Mouse (Mus musculus): ENCODE data around the gene Gm17467. TPM values are rescaled to one million over a fixed set of nuclear protein-coding genes. Genes with fewer than 3 reads are reported as not detected.

The Gm17467 gene
- not detected for polyA plus RNA-seq (2014; fragmentation: Illumina TruSeq; extraction: RNeasy Lipid Tissue Mini Kit (QIAGEN cat#74804); ENCODE audit: low read depth, low replicate concordance)

DNA sequence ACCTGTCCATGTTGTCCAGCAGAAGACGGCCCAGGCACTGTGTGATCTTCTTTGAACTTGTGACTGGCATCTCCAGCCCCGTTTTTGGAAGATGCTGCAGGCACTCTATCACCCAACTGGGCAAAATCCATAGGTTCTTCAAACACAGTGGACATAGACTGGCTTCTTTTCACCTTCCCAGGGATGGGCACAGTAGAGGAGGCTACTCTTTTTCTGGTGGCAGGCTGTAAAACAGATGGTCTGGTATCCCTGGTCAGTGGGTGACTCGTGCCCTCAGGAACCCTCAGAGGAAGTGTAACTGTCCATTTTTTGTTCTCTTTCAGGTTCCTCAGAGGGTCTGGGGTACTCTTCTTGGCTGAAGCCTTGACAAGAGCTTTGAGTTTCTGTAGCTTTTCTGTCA is at the start of gene Gm17467:
Gene Gm17467, minus strand, starts transcription at position 101 of the 400 bp plus-strand sequence.

Other genes starting within 250 kb of the Gm17467 start
- gene Cldn34c2, start 123.1 kb downstream of the Gm17467 start, polyA plus RNA-seq (2014; fragmentation: Illumina TruSeq; extraction: RNeasy Lipid Tissue Mini Kit (QIAGEN cat#74804); ENCODE audit: low read depth, low replicate concordance), result not detected
- gene Cldn34c3, start 88.9 kb upstream of the Gm17467 start, polyA plus RNA-seq (2014; fragmentation: Illumina TruSeq; extraction: RNeasy Lipid Tissue Mini Kit (QIAGEN cat#74804); ENCODE audit: low read depth, low replicate concordance), result not detected